Mouse (Mus musculus) kidney, embryonic 15.5 days (tissue): ENCODE results near the gene Supt3. TPM values are rescaled to one million over a fixed set of nuclear protein-coding genes. Genes with fewer than 3 reads are reported as not detected.

Source experiments
- ATAC-seq: fragments of 200-750 bp; cut with Nextera tagmentation; replicated peaks from 2 replicates; pipeline ENCODE4 v1.8.0; 2017; ENCODE audit warnings: moderate TSS enrichment; ENCODE audit not compliant: low FRiP score
- H3K27ac ChIP-seq: fragments of 300-500 bp; sonication (generic); 2 replicates; pipeline ENCODE4 v1.5.1; 2015; ENCODE audit warnings: mild to moderate bottlenecking, inconsistent platforms
- H3K27me3 ChIP-seq: fragments of 300-500 bp; sonication (generic); 2 replicates; pipeline ENCODE4 v1.6.1; 2015; ENCODE audit warnings: inconsistent platforms
- H3K36me3 ChIP-seq: fragments of 300-500 bp; sonication (generic); 2 replicates; pipeline ENCODE4 v1.6.1; 2015; ENCODE audit warnings: inconsistent platforms
- H3K4me1 ChIP-seq: fragments of 300-500 bp; sonication (generic); 2 replicates; pipeline ENCODE4 v1.6.1; 2015; ENCODE audit warnings: inconsistent platforms
- H3K4me2 ChIP-seq: fragments of 300-500 bp; sonication (generic); 2 replicates; pipeline ENCODE4 v1.6.1; 2015; ENCODE audit warnings: moderate library complexity, mild to moderate bottlenecking, inconsistent platforms
- H3K4me3 ChIP-seq: fragments of 300-500 bp; sonication (generic); replicated peaks from 2 replicates; pipeline ENCODE4 v1.5.1; 2015; ENCODE audit warnings: mild to moderate bottlenecking, inconsistent platforms
- H3K9ac ChIP-seq: fragments of 300-500 bp; sonication (generic); 2 replicates; pipeline ENCODE4 v1.6.1; 2015; ENCODE audit warnings: mild to moderate bottlenecking, inconsistent platforms
- H3K9me3 ChIP-seq: fragments of 300-500 bp; sonication (generic); replicated peaks from 2 replicates; pipeline ENCODE4 v1.6.1; 2016; ENCODE audit warnings: inconsistent platforms
- WGBS: fragments of 180-500 bp; shearing (Covaris S2); methylation state at CpG from one replicate; pipeline ENCODE4 v1.1.7; 2015; ENCODE audit warnings: mixed read lengths; 5-methylcytosine and 5-hydroxymethylcytosine counted together
- polyA plus RNA-seq: library from polyadenylated mRNA; unstranded; fragments of >200 nt; fragmentation: Nextera tagmentation; extraction: Ambion mirVana; gene quantifications from 2 replicates; pipeline ENCODE4 v1.2.1, GENCODE M21; 2015

Supt3 gene
- polyA plus RNA-seq, 1 experiment from 2014 or later, result 22.4 TPM

- peak; percentile 66; the same call in 1 of the 2 replicates for ATAC-seq
- Histone ChIP-seq H3K27ac (peak overlapping the region; percentile 20; the same call in 1 of the 2 replicates), H3K9me3 (no peaks in the 10 kb centered on the region), H3K27me3 (no peaks in the 10 kb centered on the region), H3K4me3 (no peak overlapping the region), H3K36me3 (no peaks in the 10 kb centered on the region), H3K9ac (no peak overlapping the region), H3K4me2 (no peak overlapping the region), H3K4me1 (peaks cover 23% of the 10 kb centered on the region)
- WGBS, result 19% methylated on average over 12 of the region's 12 CpGs
These were observed 341.9 kb downstream of the Supt3 start for GRCm38 (mm10) chr17:45118565-45119471.

GRCm38 (mm10) chr17:45119609-45120201, 342.8 kb downstream of the Supt3 start:
- no peak overlapping the region for H3K4me3 ChIP-seq
- H3K4me1 ChIP-seq, result peaks cover 23% of the 10 kb centered on the region
- H3K27me3 ChIP-seq, result no peaks in the 10 kb centered on the region
- H3K9me3 ChIP-seq, result no peaks in the 10 kb centered on the region
- ATAC-seq, result no peak
- H3K9ac ChIP-seq, result no peak overlapping the region
- 0 out of 2 replicates have a peak overlapping the region, but pooled peaks have one; percentile 20 for H3K27ac ChIP-seq
- no peaks in the 10 kb centered on the region for H3K36me3 ChIP-seq
- no peak overlapping the region for H3K4me2 ChIP-seq
- 63% methylated on average over 18 of the region's 18 CpGs for WGBS

- H3K9ac ChIP-seq, result no peak overlapping the region
- no peak overlapping the region for H3K4me3 ChIP-seq
- peaks cover 15% of the 10 kb centered on the region for H3K4me1 ChIP-seq
- H3K27me3 ChIP-seq, result no peaks in the 10 kb centered on the region
- WGBS, result 91% methylated on average over 3 of the region's 3 CpGs
- no peaks in the 10 kb centered on the region for H3K9me3 ChIP-seq
- H3K27ac ChIP-seq, result no peak overlapping the region
- no peak overlapping the region for H3K4me2 ChIP-seq
- H3K36me3 ChIP-seq, result no peaks in the 10 kb centered on the region
- ATAC-seq, result no peak
These were observed 346.9 kb downstream of the Supt3 start for GRCm38 (mm10) chr17:45123856-45124255.

GRCm38 (mm10) chr17:45128611-45129010, 351.7 kb downstream of the Supt3 start:
- no peaks in the 10 kb centered on the region for H3K27me3 ChIP-seq
- H3K27ac ChIP-seq, result no peak overlapping the region
- 96% methylated on average over 4 of the region's 4 CpGs for WGBS
- no peak overlapping the region for H3K4me3 ChIP-seq
- no peak overlapping the region for H3K9ac ChIP-seq
- H3K36me3 ChIP-seq, result no peaks in the 10 kb centered on the region
- no peak overlapping the region for H3K4me2 ChIP-seq
- no peaks in the 10 kb centered on the region for H3K4me1 ChIP-seq
- ATAC-seq, result no peak
- no peaks in the 10 kb centered on the region for H3K9me3 ChIP-seq

- no peak overlapping the region for H3K4me3 ChIP-seq
- H3K4me1 ChIP-seq, result no peaks in the 10 kb centered on the region
- H3K27ac ChIP-seq, result no peak overlapping the region
- H3K9ac ChIP-seq, result no peak overlapping the region
- H3K4me2 ChIP-seq, result no peak overlapping the region
- WGBS, result 88% methylated on average over 10 of the region's 10 CpGs
- ATAC-seq, result no peak
- H3K9me3 ChIP-seq, result no peaks in the 10 kb centered on the region
- H3K36me3 ChIP-seq, result no peaks in the 10 kb centered on the region
- no peaks in the 10 kb centered on the region for H3K27me3 ChIP-seq
These were observed 356.8 kb downstream of the Supt3 start for GRCm38 (mm10) chr17:45133501-45134400.

- Histone ChIP-seq H3K9ac (no peak overlapping the region), H3K27ac (no peak overlapping the region), H3K27me3 (no peaks in the 10 kb centered on the region), H3K4me1 (no peaks in the 10 kb centered on the region), H3K4me2 (no peak overlapping the region), H3K36me3 (no peaks in the 10 kb centered on the region), H3K9me3 (no peaks in the 10 kb centered on the region), H3K4me3 (no peak overlapping the region)
- no peak for ATAC-seq
- 86% methylated on average over 6 of the region's 6 CpGs for WGBS
These were observed 359.5 kb downstream of the Supt3 start for GRCm38 (mm10) chr17:45136491-45136890.

GRCm38 (mm10) chr17:45143043-45143442, 366.1 kb downstream of the Supt3 start:
- Histone ChIP-seq H3K9ac (no peak overlapping the region), H3K4me3 (no peak overlapping the region), H3K36me3 (no peaks in the 10 kb centered on the region), H3K4me2 (no peak overlapping the region), H3K27ac (no peak overlapping the region), H3K9me3 (no peaks in the 10 kb centered on the region), H3K27me3 (no peaks in the 10 kb centered on the region), H3K4me1 (no peaks in the 10 kb centered on the region)
- 75% methylated on average over 6 of the region's 6 CpGs for WGBS
- no peak for ATAC-seq

GRCm38 (mm10) chr17:45144656-45145055, 367.7 kb downstream of the Supt3 start:
- ATAC-seq, result no peak
- no peaks in the 10 kb centered on the region for H3K9me3 ChIP-seq
- no peak overlapping the region for H3K4me3 ChIP-seq
- H3K36me3 ChIP-seq, result no peaks in the 10 kb centered on the region
- 88% methylated on average over 14 of the region's 14 CpGs for WGBS
- H3K9ac ChIP-seq, result no peak overlapping the region
- H3K27ac ChIP-seq, result no peak overlapping the region
- no peak overlapping the region for H3K4me2 ChIP-seq
- H3K4me1 ChIP-seq, result no peaks in the 10 kb centered on the region
- no peaks in the 10 kb centered on the region for H3K27me3 ChIP-seq

- Histone ChIP-seq H3K27ac (no peak overlapping the region), H3K4me3 (no peak overlapping the region), H3K27me3 (no peaks in the 10 kb centered on the region), H3K4me2 (no peak overlapping the region), H3K4me1 (no peaks in the 10 kb centered on the region), H3K9ac (no peak overlapping the region), H3K9me3 (no peaks in the 10 kb centered on the region), H3K36me3 (no peaks in the 10 kb centered on the region)
- 39% methylated on average over 17 of the region's 17 CpGs for WGBS
- no peak for ATAC-seq
These were observed 374.5 kb downstream of the Supt3 start for GRCm38 (mm10) chr17:45151312-45151929.

- no peaks in the 10 kb centered on the region for H3K4me1 ChIP-seq
- no peaks in the 10 kb centered on the region for H3K36me3 ChIP-seq
- no peak overlapping the region for H3K4me2 ChIP-seq
- no peaks in the 10 kb centered on the region for H3K27me3 ChIP-seq
- no peak overlapping the region for H3K4me3 ChIP-seq
- no peak overlapping the region for H3K9ac ChIP-seq
- ATAC-seq, result no peak
- WGBS, result 38% methylated on average over 6 of the region's 6 CpGs
- H3K27ac ChIP-seq, result no peak overlapping the region
- H3K9me3 ChIP-seq, result no peaks in the 10 kb centered on the region
These were observed 376.8 kb downstream of the Supt3 start for GRCm38 (mm10) chr17:45153721-45154120.

GRCm38 (mm10) chr17:45158171-45158691, 381.3 kb downstream of the Supt3 start:
- H3K9ac ChIP-seq, result no peak overlapping the region
- H3K36me3 ChIP-seq, result no peaks in the 10 kb centered on the region
- H3K4me3 ChIP-seq, result no peak overlapping the region
- no peak for ATAC-seq
- no peaks in the 10 kb centered on the region for H3K9me3 ChIP-seq
- H3K4me2 ChIP-seq, result no peak overlapping the region
- no peaks in the 10 kb centered on the region for H3K4me1 ChIP-seq
- H3K27me3 ChIP-seq, result no peaks in the 10 kb centered on the region
- H3K27ac ChIP-seq, result no peak overlapping the region
- WGBS, result 69% methylated on average over 16 of the region's 16 CpGs
